In the genomic region with DNA sequence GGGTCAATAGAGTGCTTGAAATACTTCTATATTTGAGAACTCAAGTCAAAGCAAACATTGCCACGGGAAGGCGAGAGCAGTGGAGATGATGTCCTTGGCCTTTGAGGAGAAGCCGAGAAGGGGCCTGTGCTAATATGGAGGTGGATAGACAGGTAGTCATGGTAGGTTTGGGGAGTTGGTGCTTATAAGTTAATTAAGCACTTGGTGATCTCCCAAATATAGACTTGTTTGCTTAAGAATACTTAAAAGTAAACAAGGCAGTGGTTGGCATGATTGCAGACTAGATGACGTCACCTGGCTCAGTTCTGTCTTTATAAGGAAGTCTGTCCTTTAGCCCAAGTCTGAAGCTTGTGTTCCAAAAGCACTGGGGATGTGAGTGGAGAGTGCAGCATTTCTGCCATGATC, we compare ENCODE assay signal across 24 mouse cellular contexts. TPM values are rescaled to one million over a fixed set of nuclear protein-coding genes. Genes with fewer than 3 reads are reported as not detected.
DNase-seq lines count a peak whose midpoint lies in the region; ATAC-seq lines count a peak whose summit lies in the region.
"Had no signal": no experiment of that assay in that cellular context is flagged by ENCODE, and none has a peak within 500 bp of the region (broad histone marks: within the 10 kb centered on the region; RNA-seq: fewer than 3 reads in every experiment).

No protein-coding gene starts in this region.

- H3K36me3 ChIP-seq in lung, embryonic 15.5 days: 0 out of 2 replicates have a peak, but pooled peaks cover 7% of the 10 kb centered on the region

- 61% methylated on average over 4 of the region's 4 CpGs for WGBS in lung, embryonic 15.5 days

- peak; percentile 55; the same call in 1 of the 2 replicates for ATAC-seq in lung, embryonic 15.5 days (ENCODE audit: borderline replicate concordance, extremely low read depth, low FRiP score, low TSS enrichment)
- no peak for ATAC-seq in activated CD4-positive, CD25-positive, alpha-beta regulatory T cell, adult 4 months
- ATAC-seq: CD4-positive, CD25-positive, alpha-beta regulatory T cell, adult 4 months; forebrain, embryonic 15.5 days; intestine, postnatal 0 days had no signal

- intact Hi-C loops in heart, postnatal 25 days (cut with DNase I): no loop called here

- no peaks in the 10 kb centered on the region for H3K9me3 ChIP-seq in lung, embryonic 15.5 days
- H3K9me3 ChIP-seq: forebrain, embryonic 15.5 days; heart, embryonic 13.5 days; hindbrain, embryonic 12.5 days; neural tube, embryonic 12.5 days had no signal

- H3K27ac ChIP-seq in lung, embryonic 15.5 days: peak overlapping the region; percentile 27; the same call in 1 of the 2 replicates
- H3K27ac ChIP-seq: forebrain, embryonic 15.5 days; heart, adult 2 months; heart, embryonic 13.5 days; hindbrain, embryonic 12.5 days; neural tube, embryonic 12.5 days had no signal

- DNase-seq in heart, adult 11 months: peak; percentile 90
- DNase-seq in heart, postnatal 25 days (ENCODE audit: low spot score): no peak
- peak; percentile 47 for DNase-seq in adipocyte (ENCODE audit: low spot score)
- DNase-seq in lung, postnatal 36 days: peak; percentile 87
- DNase-seq in right cerebral cortex, postnatal 36 days (ENCODE audit: low spot score in 2 of 2): no peak
- no peak for DNase-seq in cerebellum, adult 8-10 months
- DNase-seq: adrenal gland, adult 2 months; cerebellum, adult 11-12 months; cerebellum, postnatal 25 days; gastrocnemius, postnatal 14 days; heart, adult 2 months; heart, postnatal 14 days; kidney, postnatal 4 days; midbrain, embryonic 14.5 days; thymus, postnatal 25 days had no signal

- H3K4me3 ChIP-seq in lung, embryonic 15.5 days: no peak overlapping the region
- H3K4me3 ChIP-seq: forebrain, embryonic 15.5 days; heart, adult 2 months; heart, embryonic 13.5 days; hindbrain, embryonic 12.5 days; megakaryocyte, embryonic 14.5 days; neural tube, embryonic 12.5 days had no signal

- H3K4me1 ChIP-seq in lung, embryonic 15.5 days: peaks cover 21% of the 10 kb centered on the region
- H3K4me1 ChIP-seq: forebrain, embryonic 15.5 days; neural tube, embryonic 12.5 days had no signal

- no peaks in the 10 kb centered on the region for H3K27me3 ChIP-seq in lung, embryonic 15.5 days
- H3K27me3 ChIP-seq: forebrain, embryonic 15.5 days; heart, embryonic 13.5 days; hindbrain, embryonic 12.5 days; megakaryocyte, embryonic 14.5 days; neural tube, embryonic 12.5 days had no signal

- H3K4me2 ChIP-seq in lung, embryonic 15.5 days: no peak overlapping the region
- H3K4me2 ChIP-seq: forebrain, embryonic 15.5 days; heart, embryonic 13.5 days; hindbrain, embryonic 12.5 days; neural tube, embryonic 12.5 days had no signal

- no peak overlapping the region for H3K9ac ChIP-seq in lung, embryonic 15.5 days
- H3K9ac ChIP-seq: forebrain, embryonic 15.5 days; heart, embryonic 13.5 days; hindbrain, embryonic 12.5 days; neural tube, embryonic 12.5 days had no signal

RNA-seq across cellular contexts. Expression of a gene that starts 19.7 kb away (rescaled TPM):
- total RNA-seq in heart, postnatal 25 days (2021): 10 to 100 TPM; 21.1 to 25.9 TPM
- 39.5 and 44.0 TPM in 2 replicates for polyA plus RNA-seq in lung, embryonic 15.5 days (2015; fragmentation: Nextera tagmentation; extraction: Ambion mirVana)
- polyA plus RNA-seq in activated CD4-positive, CD25-positive, alpha-beta regulatory T cell, adult 4 months (2017; shearing (Covaris generic)): 10 to 100 TPM; 35.4 to 39.4 TPM

Comparison
In these comparisons a context has a peak if more than half of its experiments do, and no peak if none do; other contexts are left out.
1. DNase-seq: peak in heart, adult 11 months (single experiment), adipocyte (single experiment) and lung, postnatal 36 days (single experiment); none in heart, postnatal 25 days (single experiment), right cerebral cortex, postnatal 36 days (0 of 2) and cerebellum, adult 8-10 months (single experiment).